Mouse (Mus musculus): Measurements from ENCODE around the gene Tnpo2.

Gene Tnpo2

DNA sequence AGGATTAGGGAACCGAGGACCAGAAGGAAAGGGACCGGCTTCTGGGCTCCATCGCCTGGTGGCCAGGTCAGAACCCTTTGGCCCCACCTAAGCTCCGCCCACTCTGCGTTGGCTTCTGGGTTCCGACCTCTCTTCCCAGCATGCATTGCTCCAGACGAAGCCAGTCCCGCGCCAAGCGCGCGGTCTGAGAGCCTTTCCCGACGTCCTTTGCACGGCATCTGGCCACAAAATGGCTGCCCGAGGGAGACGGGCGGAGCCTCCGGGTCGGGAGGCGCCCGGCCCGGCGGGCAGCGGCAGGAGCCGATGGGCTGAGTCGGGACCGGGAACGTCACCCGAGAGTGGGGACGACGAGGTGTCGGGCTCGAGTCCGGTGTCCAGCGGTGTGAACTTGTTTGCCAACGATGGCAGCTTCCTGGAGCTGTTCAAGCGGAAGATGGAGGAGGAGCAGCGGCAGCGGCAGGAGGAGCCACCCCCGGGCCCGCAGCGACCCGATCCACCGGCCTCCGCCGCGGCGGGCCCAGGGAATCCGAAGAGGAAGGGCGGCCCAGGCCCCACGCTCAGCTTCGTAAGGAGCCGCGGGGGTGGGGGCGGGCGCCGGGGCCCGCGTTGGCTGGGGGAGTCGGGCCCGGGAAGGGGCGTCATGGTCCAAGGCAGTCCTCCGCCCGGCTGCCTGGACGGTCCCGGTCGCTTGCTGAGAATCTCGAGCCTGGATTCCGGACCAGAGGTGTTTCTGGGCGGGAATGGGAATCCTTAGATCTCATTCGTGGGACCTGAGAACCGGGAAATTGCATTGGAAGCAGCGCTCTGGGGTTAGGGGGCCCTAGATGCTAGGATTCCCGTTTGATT is 9.8 kb upstream of the Tnpo2 start, which contains the start of gene Trir:
Gene Trir (plus strand): TSS at position 154 of the 846 bp plus-strand sequence.
- peak; percentile 78 to 84 for DNase-seq (ENCODE audit: low read depth in 2 of 2, low spot score in 2 of 2)

GRCm38 (mm10) chr8:85027516-85027855 is 9.2 kb upstream of the Tnpo2 start:
- no peak for DNase-seq (ENCODE audit: low read depth in 2 of 2, low spot score in 2 of 2)

DNA sequence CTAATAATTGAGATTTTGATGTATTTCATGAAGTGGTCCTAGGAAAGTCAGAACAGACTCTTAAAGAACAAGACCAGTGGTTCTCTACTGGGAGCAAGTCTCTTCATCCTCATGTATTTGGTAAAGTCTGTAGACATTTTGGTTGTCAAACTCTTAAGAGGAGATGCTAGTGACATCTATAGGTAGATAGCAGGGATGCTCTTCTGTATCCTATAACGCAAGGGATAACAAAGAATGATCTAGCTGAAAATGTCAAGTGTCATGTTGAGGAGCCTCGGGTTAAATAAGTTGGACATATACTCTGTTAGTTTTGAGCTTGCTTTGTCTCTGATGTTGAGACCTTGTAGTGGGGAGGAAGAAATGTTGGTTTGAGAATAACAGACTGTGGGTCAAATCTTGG is 8.8 kb upstream of the Tnpo2 start:
- no peak for DNase-seq (ENCODE audit: low read depth in 2 of 2, low spot score in 2 of 2)

DNA sequence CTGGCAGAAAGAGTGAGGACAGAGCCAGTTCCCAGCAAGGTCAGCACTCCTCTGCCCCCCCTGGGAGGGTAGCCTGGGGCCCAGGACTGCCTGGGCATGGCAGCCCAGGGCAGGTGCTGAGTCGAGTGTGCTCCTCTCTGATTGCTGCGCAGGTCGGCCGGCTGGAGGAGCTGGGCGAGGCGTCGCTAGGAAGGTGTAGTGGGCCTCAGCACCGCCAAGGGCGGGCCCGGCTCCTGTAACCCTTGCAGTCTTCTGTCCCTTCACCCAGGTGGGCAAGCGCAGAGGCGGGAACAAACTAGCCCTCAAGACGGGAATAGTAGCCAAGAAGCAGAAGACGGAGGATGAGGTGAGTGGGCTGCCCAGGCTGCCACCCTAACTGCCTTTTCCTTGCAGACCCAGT is 7.4 kb upstream of the Tnpo2 start:
- no peak for DNase-seq (ENCODE audit: low read depth in 2 of 2, low spot score in 2 of 2)

GRCm38 (mm10) chr8:85032622-85033311 is 3.9 kb upstream of the Tnpo2 start:
- DNase-seq (ENCODE audit: low read depth in 2 of 2, low spot score in 2 of 2), result no peak

GRCm38 (mm10) chr8:85033867-85034266 is 2.8 kb upstream of the Tnpo2 start:
- no peak for DNase-seq (ENCODE audit: low read depth in 2 of 2, low spot score in 2 of 2)

DNA sequence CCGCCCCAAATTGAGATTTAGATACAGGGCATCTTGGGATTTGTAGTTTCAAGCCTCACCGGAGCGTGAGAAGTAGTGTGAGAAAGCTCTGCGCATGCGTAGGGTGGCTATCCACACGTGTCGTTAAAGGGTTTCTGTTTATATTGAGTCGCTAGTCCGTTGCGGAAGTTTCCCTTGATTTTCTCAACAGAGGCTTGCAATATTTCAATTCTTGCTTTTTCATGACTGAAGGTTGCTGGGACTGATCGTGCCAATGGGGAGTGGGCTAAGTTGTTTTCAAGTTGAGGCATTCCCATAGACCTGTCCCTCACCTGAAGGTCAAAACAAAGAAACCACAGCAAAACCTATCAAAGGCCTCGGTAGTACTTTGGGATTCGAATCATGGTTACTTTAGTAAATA is 2.0 kb upstream of the Tnpo2 start:
- DNase-seq (ENCODE audit: low read depth in 2 of 2, low spot score in 2 of 2), result peak; percentile 63 to 73

DNA sequence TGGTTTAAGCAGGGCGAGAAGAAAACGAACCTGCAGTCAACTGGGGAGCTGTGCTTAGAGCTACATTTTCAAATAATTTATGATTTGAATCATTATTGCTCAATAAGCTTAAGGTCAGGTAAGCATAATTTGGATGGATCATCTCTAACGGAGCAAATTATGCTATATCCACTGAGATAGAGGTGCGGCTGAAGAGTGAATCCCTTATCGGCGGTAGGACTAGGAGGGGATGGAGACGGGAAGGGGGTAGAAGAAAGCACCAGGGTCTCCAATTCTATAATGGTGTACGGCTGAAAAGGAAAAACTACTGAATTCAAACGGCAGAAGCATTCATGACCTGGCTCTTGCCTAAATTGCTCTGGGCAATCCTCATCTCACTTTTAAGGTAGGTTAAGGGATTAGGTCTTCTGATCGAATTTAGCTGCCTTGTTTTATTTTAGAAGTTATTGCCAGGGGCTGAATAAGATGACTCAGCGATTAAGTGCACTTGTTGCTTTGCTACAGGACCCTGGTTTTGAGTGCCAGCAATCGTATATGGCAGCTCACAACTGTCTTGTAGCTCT is 1.5 kb upstream of the Tnpo2 start:
- no peak for DNase-seq (ENCODE audit: low read depth in 2 of 2, low spot score in 2 of 2)

DNA sequence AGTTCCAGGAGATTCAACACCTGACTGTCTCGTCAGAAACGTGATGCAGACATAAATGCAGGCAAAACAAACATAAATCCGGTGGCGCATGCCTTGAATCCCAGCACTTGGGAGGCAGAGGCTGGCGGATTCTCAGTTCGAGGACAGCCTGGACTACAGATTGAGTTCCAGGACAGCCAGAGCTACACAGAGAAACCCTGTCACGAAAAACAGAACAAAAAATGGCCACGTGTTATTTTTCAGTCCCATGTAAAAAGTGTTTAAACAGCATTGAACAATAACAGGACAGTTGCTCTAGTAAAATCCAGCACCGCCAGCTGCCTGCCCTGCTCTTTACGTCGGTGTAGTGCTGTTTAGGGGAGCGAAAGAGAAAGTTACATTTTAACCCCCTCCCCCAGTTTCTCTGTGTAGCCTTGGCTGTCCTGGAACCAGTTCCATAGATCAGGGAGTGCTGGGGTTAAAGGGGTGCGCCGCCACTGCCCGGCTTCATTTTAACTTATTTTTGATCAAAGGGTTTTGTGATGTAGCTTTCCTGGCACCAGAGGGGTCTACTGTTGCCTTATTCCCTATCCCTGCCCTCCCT is 896 bp upstream of the Tnpo2 start:
- DNase-seq (ENCODE audit: low read depth in 2 of 2, low spot score in 2 of 2), result no peak

- DNase-seq (ENCODE audit: low read depth in 2 of 2, low spot score in 2 of 2), result no peak
Observed at GRCm38 (mm10) chr8:85036381-85036717, 366 bp upstream of the Tnpo2 start.

DNA sequence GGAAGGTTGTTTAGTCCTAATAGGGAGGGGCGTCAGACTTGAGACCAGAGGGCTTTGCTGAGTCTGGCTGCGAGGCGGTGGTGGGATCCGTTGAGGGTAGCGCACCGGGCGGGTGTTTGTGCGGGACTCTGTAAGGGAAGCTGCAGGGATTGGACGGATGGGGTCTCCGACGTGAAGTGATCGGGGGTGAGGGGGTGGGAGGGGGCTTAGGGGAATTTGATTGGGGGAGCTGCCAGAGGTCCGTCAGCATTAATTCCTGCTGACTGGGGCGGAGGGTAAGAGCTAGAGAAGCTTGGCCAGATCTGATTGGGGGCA is 608 bp downstream of the Tnpo2 start:
- DNase-seq (ENCODE audit: low read depth in 2 of 2, low spot score in 2 of 2), result no peak

DNA sequence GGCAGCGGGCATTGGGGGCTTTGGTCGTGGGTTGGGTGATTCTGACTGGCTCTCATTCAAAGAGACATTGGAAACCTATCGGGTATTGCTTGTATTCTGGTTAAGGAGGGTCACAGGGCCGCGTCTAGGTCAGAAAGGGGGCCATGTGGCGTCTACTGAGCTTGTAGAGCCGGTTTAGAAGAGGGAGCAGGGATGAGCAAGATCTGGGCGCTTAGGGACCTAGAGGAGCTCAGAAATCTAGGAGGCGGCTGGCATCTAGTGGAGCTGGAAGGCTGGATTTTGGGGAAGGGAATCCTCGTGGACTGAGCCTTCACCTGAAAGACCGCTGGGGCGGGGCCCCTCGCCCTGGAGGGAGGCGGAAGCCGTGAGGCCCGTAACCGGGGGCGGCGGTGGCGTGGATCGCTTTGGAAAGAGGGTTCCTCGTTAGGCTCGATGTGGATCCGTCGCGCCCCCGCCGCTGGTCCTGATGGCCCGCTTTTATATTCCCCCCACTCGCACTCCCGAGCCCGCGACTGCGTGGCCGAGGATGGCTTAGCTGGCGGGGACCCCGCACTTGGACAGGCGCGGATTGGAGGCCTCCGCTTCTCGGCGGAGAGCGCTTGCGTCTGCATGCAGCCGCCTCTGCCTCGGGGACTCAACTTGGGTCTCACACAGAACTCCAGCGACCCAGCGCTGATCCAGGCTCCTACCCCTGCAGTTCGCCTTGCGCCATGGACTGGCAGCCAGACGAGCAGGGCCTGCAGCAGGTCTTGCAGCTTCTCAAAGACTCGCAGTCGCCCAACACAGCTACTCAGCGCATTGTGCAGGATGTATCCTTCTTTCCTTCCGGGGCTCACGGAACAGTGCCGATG is 1.2 kb downstream of the Tnpo2 start:
- DNase-seq (ENCODE audit: low read depth in 2 of 2, low spot score in 2 of 2), result peak; percentile 26 to 36

DNA sequence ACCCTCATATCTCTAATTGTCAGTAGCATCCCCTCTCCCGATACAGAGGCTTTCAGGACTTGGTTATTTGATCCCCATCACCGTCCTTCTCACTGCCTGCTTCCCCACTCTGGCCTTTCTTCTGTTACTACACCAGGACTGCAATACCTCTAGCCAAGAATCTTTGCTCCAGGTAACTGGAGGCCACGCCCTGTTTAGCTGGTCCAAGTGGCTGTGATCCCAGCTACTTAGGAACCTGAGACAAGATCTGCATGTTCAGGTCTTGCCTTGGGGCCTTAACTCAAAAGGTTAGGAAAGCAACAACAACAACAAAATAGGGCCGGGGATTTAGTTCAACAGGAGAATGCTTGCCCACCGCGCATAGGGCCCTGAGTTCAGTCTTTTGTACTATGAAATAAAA is 6.9 kb downstream of the Tnpo2 start:
- no peak for DNase-seq (ENCODE audit: low read depth in 2 of 2, low spot score in 2 of 2)

DNA sequence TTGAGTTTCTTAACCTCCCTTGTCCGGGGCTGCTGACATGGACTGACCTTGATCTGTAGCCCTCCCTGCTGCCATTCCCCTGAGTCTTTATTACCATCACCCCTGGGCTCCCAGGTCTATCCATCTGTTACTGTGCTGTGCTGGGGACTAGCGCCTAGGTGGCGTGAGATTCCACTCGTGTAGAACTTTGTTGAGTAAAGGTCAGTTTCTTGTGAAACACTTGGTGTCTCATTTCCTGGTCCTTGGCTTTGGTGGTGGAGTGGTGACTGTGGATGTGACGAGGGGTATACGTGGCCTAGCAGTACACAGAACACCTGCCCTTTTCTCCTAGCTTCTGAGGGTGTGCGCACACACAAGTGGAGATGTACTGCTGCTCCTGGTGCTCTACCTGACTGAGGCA is 20.7 kb downstream of the Tnpo2 start:
- no peak for DNase-seq (ENCODE audit: low read depth in 2 of 2, low spot score in 2 of 2)

GRCm38 (mm10) chr8:85059879-85060616 is 23.3 kb downstream of the Tnpo2 start, which contains the start of gene Fbxw9:
Gene Fbxw9 (plus strand): TSS chr8:85060055.
- DNase-seq (ENCODE audit: low read depth in 2 of 2, low spot score in 2 of 2), result peak; percentile 79 to 91

DNA sequence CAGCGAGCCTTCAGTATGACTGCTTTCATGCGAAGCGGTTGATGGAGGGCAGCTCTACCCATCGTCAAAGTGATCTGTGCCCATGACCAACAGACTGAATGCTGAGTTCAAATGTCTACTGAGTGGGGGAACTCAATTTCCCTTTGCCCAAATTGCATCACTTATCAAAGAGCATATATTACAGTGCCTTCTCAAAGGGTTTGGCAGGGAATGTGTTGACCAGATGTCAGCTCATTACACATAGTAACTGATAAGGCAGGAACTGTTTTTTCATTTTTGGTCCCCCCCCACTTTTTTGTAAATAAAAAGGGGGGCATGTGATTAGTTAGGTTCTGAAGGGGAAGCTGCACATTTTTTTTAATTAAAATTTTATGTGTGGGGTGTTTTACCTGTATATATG is 25.9 kb downstream of the Tnpo2 start:
- no peak for DNase-seq (ENCODE audit: low read depth in 2 of 2, low spot score in 2 of 2)

DNA sequence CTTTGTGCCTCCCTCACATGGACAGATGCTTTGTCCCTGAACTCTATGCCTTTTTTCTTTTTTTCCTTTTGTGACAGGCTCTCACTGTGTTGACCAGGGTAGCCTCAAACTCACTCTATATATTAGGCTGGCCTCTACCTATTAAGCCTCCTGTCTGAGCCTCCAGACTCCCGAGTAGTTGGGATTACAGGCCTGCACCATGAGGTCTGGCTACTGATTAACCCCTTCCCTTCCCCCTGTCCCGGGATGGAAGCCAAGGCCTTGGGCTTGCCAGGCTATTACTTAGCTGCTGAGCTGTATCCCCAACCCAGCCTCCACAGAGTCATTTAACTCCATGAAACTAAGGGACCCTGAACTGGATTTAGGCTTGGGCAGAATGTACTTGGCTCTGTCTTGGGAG is 28.5 kb downstream of the Tnpo2 start:
- no peak for DNase-seq (ENCODE audit: low read depth in 2 of 2, low spot score in 2 of 2)

DNA sequence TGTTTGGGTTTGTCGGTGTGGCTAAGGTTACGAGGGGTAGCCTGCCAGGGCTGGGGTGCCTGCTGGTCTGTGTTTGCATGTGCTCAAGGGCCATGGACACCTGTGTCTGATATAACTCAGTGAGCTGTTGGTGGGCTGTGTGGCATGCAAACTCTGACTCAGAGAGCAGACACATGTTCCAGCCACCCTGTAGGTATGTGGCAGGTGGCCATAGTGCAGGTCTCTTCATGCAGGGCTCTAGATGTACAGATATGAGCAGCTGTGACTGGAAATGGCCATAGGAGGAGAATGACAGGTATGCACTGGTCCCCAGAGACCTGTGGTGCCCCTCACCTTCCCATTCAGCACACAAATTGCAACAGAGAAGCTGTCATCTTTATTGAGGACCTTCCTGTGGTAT is 30.4 kb downstream of the Tnpo2 start:
- no peak for DNase-seq (ENCODE audit: low read depth in 2 of 2, low spot score in 2 of 2)

GRCm38 (mm10) chr8:85067982-85068381 is 31.3 kb downstream of the Tnpo2 start, which contains the start of gene Gm5741:
Gene Gm5741 (minus strand): TSS chr8:85067982.
- no peak for DNase-seq (ENCODE audit: low read depth in 2 of 2, low spot score in 2 of 2)

DNA sequence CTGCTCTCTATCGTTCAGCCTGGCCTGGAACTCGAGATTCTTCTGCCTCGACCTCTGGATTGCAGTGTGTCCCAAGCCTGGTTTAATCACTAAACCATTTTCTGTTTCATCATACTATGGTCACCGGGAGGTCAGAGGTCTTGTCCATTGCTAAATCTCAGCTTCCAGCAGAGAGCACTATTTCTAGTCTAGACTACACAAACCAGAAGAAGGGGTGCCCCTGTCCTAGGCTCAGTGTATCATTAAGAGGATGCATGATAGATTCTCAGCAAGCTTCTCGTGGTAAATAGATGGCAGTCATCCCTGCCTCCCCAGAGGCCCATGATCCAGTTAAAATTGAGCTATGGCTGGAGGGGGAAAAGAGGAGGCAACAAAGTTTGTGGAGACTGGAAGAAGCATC is 34.3 kb downstream of the Tnpo2 start:
- DNase-seq (ENCODE audit: low read depth in 2 of 2, low spot score in 2 of 2), result no peak

All from CD8-positive naive resting alpha-beta T cell, adult 2 months (primary cell).